Mouse (Mus musculus): Measurements from ENCODE around the gene Chchd6. TPM values are rescaled to one million over a fixed set of nuclear protein-coding genes. Genes with fewer than 3 reads are reported as not detected.

Gene Chchd6
- polyA plus RNA-seq, 1 experiment from 2014 or later = 8.8 TPM

GRCm38 (mm10) chr6:89557654-89558053 is 37.8 kb downstream of the Chchd6 start:
- DNase-seq (no peak), ATAC-seq (no peak)
- Histone ChIP-seq H3K9ac (replicated peaks) (no peak overlapping the region), H3K9me3 (ENCODE audit: low read length) (no peaks in the 10 kb centered on the region), H3K4me3 (ENCODE audit: low read depth, low read length) (no peak overlapping the region), H3K36me3 (replicated peaks; ENCODE audit: insufficient read depth, low read length) (no peaks in the 10 kb centered on the region), H3K27ac (ENCODE audit: low read depth) (no peak overlapping the region), H3K27me3 (ENCODE audit: insufficient read depth, low read length) (no peaks in the 10 kb centered on the region), H3K4me1 (ENCODE audit: insufficient read depth) (no peaks in the 10 kb centered on the region), H3K4me2 (ENCODE audit: low read depth, low read length) (no peak overlapping the region)
- no peak for TF ChIP-seq EP300 (IDR thresholded peaks at IDR 0.05; ENCODE audit: low read depth)
- TF ChIP-seq CTCF (IDR thresholded peaks at IDR 0.05; ENCODE audit: low read depth) = no peak
- WGBS (ENCODE audit: insufficient replicate concordance) = 74% methylated on average over 4 of the region's 4 CpGs

GRCm38 (mm10) chr6:89556566-89556965 is 38.9 kb downstream of the Chchd6 start:
- no peak overlapping the region for H3K4me3 ChIP-seq (ENCODE audit: low read depth, low read length)
- TF ChIP-seq CTCF (IDR thresholded peaks at IDR 0.05; ENCODE audit: low read depth) = no peak
- no peak for TF ChIP-seq EP300 (IDR thresholded peaks at IDR 0.05; ENCODE audit: low read depth)
- no peaks in the 10 kb centered on the region for H3K4me1 ChIP-seq (ENCODE audit: insufficient read depth)
- DNase-seq (no peak), ATAC-seq (no peak)
- H3K9ac ChIP-seq (replicated peaks) = no peak overlapping the region
- H3K27ac ChIP-seq (ENCODE audit: low read depth) = no peak overlapping the region
- no peaks in the 10 kb centered on the region for H3K36me3 ChIP-seq (replicated peaks; ENCODE audit: insufficient read depth, low read length)
- 60% methylated on average over 7 of the region's 7 CpGs for WGBS (ENCODE audit: insufficient replicate concordance)
- no peaks in the 10 kb centered on the region for H3K27me3 ChIP-seq (ENCODE audit: insufficient read depth, low read length)
- H3K9me3 ChIP-seq (ENCODE audit: low read length) = no peaks in the 10 kb centered on the region
- H3K4me2 ChIP-seq (ENCODE audit: low read depth, low read length) = no peak overlapping the region

GRCm38 (mm10) chr6:89555971-89556370 is 39.5 kb downstream of the Chchd6 start:
- Histone ChIP-seq H3K27ac (ENCODE audit: low read depth) (no peak overlapping the region), H3K36me3 (replicated peaks; ENCODE audit: insufficient read depth, low read length) (no peaks in the 10 kb centered on the region), H3K27me3 (ENCODE audit: insufficient read depth, low read length) (no peaks in the 10 kb centered on the region), H3K4me2 (ENCODE audit: low read depth, low read length) (no peak overlapping the region), H3K9ac (replicated peaks) (no peak overlapping the region), H3K9me3 (ENCODE audit: low read length) (no peaks in the 10 kb centered on the region), H3K4me3 (ENCODE audit: low read depth, low read length) (no peak overlapping the region), H3K4me1 (ENCODE audit: insufficient read depth) (no peaks in the 10 kb centered on the region)
- no peak for TF ChIP-seq EP300 (IDR thresholded peaks at IDR 0.05; ENCODE audit: low read depth)
- no peak for TF ChIP-seq CTCF (IDR thresholded peaks at IDR 0.05; ENCODE audit: low read depth)
- 74% methylated on average over 1 of the region's 1 CpGs for WGBS (ENCODE audit: insufficient replicate concordance)
- DNase-seq (no peak), ATAC-seq (no peak)

GRCm38 (mm10) chr6:89554029-89554428 is 41.4 kb downstream of the Chchd6 start:
- no peak overlapping the region for H3K27ac ChIP-seq (ENCODE audit: low read depth)
- no peak overlapping the region for H3K4me3 ChIP-seq (ENCODE audit: low read depth, low read length)
- H3K27me3 ChIP-seq (ENCODE audit: insufficient read depth, low read length) = no peaks in the 10 kb centered on the region
- ATAC-seq (no peak), DNase-seq (no peak)
- H3K4me2 ChIP-seq (ENCODE audit: low read depth, low read length) = no peak overlapping the region
- no peaks in the 10 kb centered on the region for H3K4me1 ChIP-seq (ENCODE audit: insufficient read depth)
- TF ChIP-seq CTCF (IDR thresholded peaks at IDR 0.05; ENCODE audit: low read depth) = no peak
- no peak for TF ChIP-seq EP300 (IDR thresholded peaks at IDR 0.05; ENCODE audit: low read depth)
- no peaks in the 10 kb centered on the region for H3K9me3 ChIP-seq (ENCODE audit: low read length)
- 78% methylated on average over 5 of the region's 5 CpGs for WGBS (ENCODE audit: insufficient replicate concordance)
- no peaks in the 10 kb centered on the region for H3K36me3 ChIP-seq (replicated peaks; ENCODE audit: insufficient read depth, low read length)
- H3K9ac ChIP-seq (replicated peaks) = no peak overlapping the region

GRCm38 (mm10) chr6:89553012-89553704 is 42.3 kb downstream of the Chchd6 start:
- H3K9ac ChIP-seq (replicated peaks) = no peak overlapping the region
- no peaks in the 10 kb centered on the region for H3K36me3 ChIP-seq (replicated peaks; ENCODE audit: insufficient read depth, low read length)
- H3K27ac ChIP-seq (ENCODE audit: low read depth) = no peak overlapping the region
- TF ChIP-seq CTCF (IDR thresholded peaks at IDR 0.05; ENCODE audit: low read depth) (peak; percentile 92), EP300 (IDR thresholded peaks at IDR 0.05; ENCODE audit: low read depth) (no peak)
- no peak overlapping the region for H3K4me2 ChIP-seq (ENCODE audit: low read depth, low read length)
- ATAC-seq = no peak
- H3K4me1 ChIP-seq (ENCODE audit: insufficient read depth) = no peaks in the 10 kb centered on the region
- peak; percentile 77 for DNase-seq
- H3K4me3 ChIP-seq (ENCODE audit: low read depth, low read length) = no peak overlapping the region
- 17% methylated on average over 4 of the region's 4 CpGs for WGBS (ENCODE audit: insufficient replicate concordance)
- H3K27me3 ChIP-seq (ENCODE audit: insufficient read depth, low read length) = no peaks in the 10 kb centered on the region
- no peaks in the 10 kb centered on the region for H3K9me3 ChIP-seq (ENCODE audit: low read length)

GRCm38 (mm10) chr6:89552321-89553011 is 43.0 kb downstream of the Chchd6 start:
- DNase-seq (no peak), ATAC-seq (no peak)
- 81% methylated on average over 6 of the region's 6 CpGs for WGBS (ENCODE audit: insufficient replicate concordance)
- no peak overlapping the region for H3K4me2 ChIP-seq (ENCODE audit: low read depth, low read length)
- H3K9me3 ChIP-seq (ENCODE audit: low read length) = no peaks in the 10 kb centered on the region
- no peaks in the 10 kb centered on the region for H3K4me1 ChIP-seq (ENCODE audit: insufficient read depth)
- no peak for TF ChIP-seq CTCF (IDR thresholded peaks at IDR 0.05; ENCODE audit: low read depth)
- TF ChIP-seq EP300 (IDR thresholded peaks at IDR 0.05; ENCODE audit: low read depth) = no peak
- no peaks in the 10 kb centered on the region for H3K36me3 ChIP-seq (replicated peaks; ENCODE audit: insufficient read depth, low read length)
- H3K27ac ChIP-seq (ENCODE audit: low read depth) = no peak overlapping the region
- no peak overlapping the region for H3K9ac ChIP-seq (replicated peaks)
- H3K4me3 ChIP-seq (ENCODE audit: low read depth, low read length) = no peak overlapping the region
- H3K27me3 ChIP-seq (ENCODE audit: insufficient read depth, low read length) = no peaks in the 10 kb centered on the region

All from liver, postnatal 0 days (tissue).